In the genomic region with DNA sequence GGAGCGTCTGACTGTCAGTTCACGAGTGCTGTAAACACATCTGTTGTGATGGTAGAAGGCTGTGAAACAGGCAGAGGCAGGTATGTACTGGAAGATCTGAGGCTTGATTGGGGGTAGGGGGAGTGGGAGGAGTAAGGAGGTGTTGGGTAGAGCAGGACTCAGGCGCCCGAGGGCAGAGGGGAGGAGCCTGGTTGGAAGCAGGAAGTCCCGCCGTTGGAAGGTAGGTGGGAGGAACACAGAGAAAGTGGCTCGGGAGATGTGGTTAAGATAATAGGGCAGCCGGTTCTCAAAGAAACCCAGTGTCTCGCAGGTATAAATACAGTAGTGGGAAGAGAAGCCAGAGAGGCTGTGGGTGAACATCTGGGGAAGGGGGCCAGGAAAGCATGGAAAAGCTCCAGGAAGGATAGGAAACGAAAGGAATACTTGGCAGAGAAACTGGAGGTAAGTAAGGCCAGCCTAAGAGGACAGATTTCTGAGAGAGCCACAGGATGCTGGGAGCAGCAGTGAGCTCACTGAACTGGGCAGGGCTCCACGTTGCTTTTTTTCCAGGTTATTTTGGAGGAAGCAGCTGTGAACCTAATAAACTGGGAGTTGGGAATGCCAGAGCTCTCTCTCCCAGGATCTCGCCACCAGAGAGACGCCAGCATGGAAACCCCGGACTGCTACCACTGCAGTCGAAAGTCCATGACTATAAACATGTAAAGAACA, we compare ENCODE assay signal across 8 mouse cellular contexts. TPM values are rescaled to one million over a fixed set of nuclear protein-coding genes. Genes with fewer than 3 reads are reported as not detected.
DNase-seq lines count a peak whose midpoint lies in the region; ATAC-seq and TF ChIP-seq lines count a peak whose summit lies in the region.

No protein-coding gene starts in this region.

- no peaks in the 10 kb centered on the region for H3K36me3 ChIP-seq in embryonic facial prominence, embryonic 12.5 days
- H3K36me3 ChIP-seq in heart, embryonic 16.5 days (ENCODE audit: control insufficient read depth, insufficient read depth) = no peaks in the 10 kb centered on the region
- H3K36me3 ChIP-seq in megakaryocyte, embryonic 14.5 days (replicated peaks; ENCODE audit: low read length) = no peaks in the 10 kb centered on the region
- no peaks in the 10 kb centered on the region for H3K36me3 ChIP-seq in thymus, adult 2 months (ENCODE audit: control insufficient read depth, insufficient read depth, low read length)

- TF ChIP-seq CTCF in thymus, adult 2 months (IDR thresholded peaks at IDR 0.05; ENCODE audit: borderline replicate concordance, control insufficient read depth, extremely low read depth, insufficient read depth, low read length, poor library complexity) = no peak

- H3K4me3 ChIP-seq in embryonic facial prominence, embryonic 12.5 days = peak overlapping the region; percentile 19; the same call in 1 of the 2 replicates
- peak overlapping the region; percentile 43 for H3K4me3 ChIP-seq in heart, embryonic 16.5 days (ENCODE audit: low read length)
- peak overlapping the region; percentile 64 for H3K4me3 ChIP-seq in megakaryocyte, embryonic 14.5 days (replicated peaks)
- H3K4me3 ChIP-seq in thymus, adult 2 months (ENCODE audit: control insufficient read depth, insufficient read depth, low read length) = no peak overlapping the region

- DNase-seq in spleen, postnatal 36 days (ENCODE audit: low spot score in 2 of 2) = peak; percentile 2 to 6
- no peak for DNase-seq in spleen, adult 18-20 months
- peak; percentile 75 for DNase-seq in kidney, postnatal 10 days
- DNase-seq in thymus, adult 2 months = peak; percentile 71
- no peak for DNase-seq in layer of hippocampus, adult 8-10 months (ENCODE audit: low spot score in 2 of 2)

- ATAC-seq in embryonic facial prominence, embryonic 12.5 days (ENCODE audit: insufficient number of reproducible peaks, insufficient read depth, low FRiP score, low TSS enrichment) = peak; percentile 30; the same call in 1 of the 2 replicates
- peak; percentile 26; the same call in 1 of the 2 replicates for ATAC-seq in heart, embryonic 16.5 days (replicated peaks; ENCODE audit: extremely low read depth, insufficient read depth, low FRiP score)

- H3K9me3 ChIP-seq in embryonic facial prominence, embryonic 12.5 days = no peaks in the 10 kb centered on the region
- no peaks in the 10 kb centered on the region for H3K9me3 ChIP-seq in heart, embryonic 16.5 days (replicated peaks; ENCODE audit: control insufficient read depth, low read length)
- H3K9me3 ChIP-seq in megakaryocyte, embryonic 14.5 days = no peaks in the 10 kb centered on the region

- H3K27ac ChIP-seq in embryonic facial prominence, embryonic 12.5 days = peak overlapping the region; percentile 36; the same call in 1 of the 2 replicates
- H3K27ac ChIP-seq in heart, embryonic 16.5 days (ENCODE audit: low read length) = no peak overlapping the region; the same call in 1 of the 2 replicates
- H3K27ac ChIP-seq in thymus, adult 2 months (ENCODE audit: control insufficient read depth, insufficient read depth, low read length) = no peak overlapping the region

- TF ChIP-seq POLR2A in thymus, adult 2 months (IDR thresholded peaks at IDR 0.05; ENCODE audit: control insufficient read depth, extremely low read depth, insufficient read depth, low read length, poor library complexity) = no peak

- peak overlapping the region; percentile 30; the same call in 1 of the 2 replicates for H3K9ac ChIP-seq in embryonic facial prominence, embryonic 12.5 days
- no peak overlapping the region for H3K9ac ChIP-seq in heart, embryonic 16.5 days (ENCODE audit: low read length)

- peak overlapping the region; percentile 32 for H3K4me2 ChIP-seq in embryonic facial prominence, embryonic 12.5 days (replicated peaks)
- H3K4me2 ChIP-seq in heart, embryonic 16.5 days (ENCODE audit: low read depth, low read length) = peak overlapping the region; percentile 58

- no peaks in the 10 kb centered on the region for H3K27me3 ChIP-seq in embryonic facial prominence, embryonic 12.5 days
- no peaks in the 10 kb centered on the region for H3K27me3 ChIP-seq in heart, embryonic 16.5 days (ENCODE audit: control insufficient read depth, insufficient read depth, low read length)
- peaks cover 35% of the 10 kb centered on the region for H3K27me3 ChIP-seq in megakaryocyte, embryonic 14.5 days (replicated peaks)
- H3K27me3 ChIP-seq in thymus, adult 2 months (ENCODE audit: control insufficient read depth, insufficient read depth, low read length) = no peaks in the 10 kb centered on the region

- WGBS in embryonic facial prominence, embryonic 12.5 days = 21% methylated on average over 15 of the region's 15 CpGs
- WGBS in heart, embryonic 16.5 days = 16% methylated on average over 15 of the region's 15 CpGs
- WGBS in thymus, adult 2 months = 23% methylated on average over 15 of the region's 15 CpGs

- H3K4me1 ChIP-seq in embryonic facial prominence, embryonic 12.5 days = peaks cover 47% of the 10 kb centered on the region
- peaks cover 43% of the 10 kb centered on the region for H3K4me1 ChIP-seq in heart, embryonic 16.5 days (ENCODE audit: control insufficient read depth, insufficient read depth, low read length)
- peaks cover 26% of the 10 kb centered on the region for H3K4me1 ChIP-seq in megakaryocyte, embryonic 14.5 days
- H3K4me1 ChIP-seq in thymus, adult 2 months (replicated peaks; ENCODE audit: control insufficient read depth, insufficient read depth, low read length) = peaks cover 19% of the 10 kb centered on the region

RNA-seq across cellular contexts. Expression of gene 1700025G04Rik, which starts 5.1 kb away (rescaled TPM):
- 34.7 and 37.6 TPM in 2 replicates for polyA plus RNA-seq in embryonic facial prominence, embryonic 12.5 days (2016; fragmentation: Nextera tagmentation; extraction: Ambion mirVana)
- 25.8 and 28.0 TPM in 2 replicates for polyA plus RNA-seq in heart, embryonic 16.5 days (2015; fragmentation: Nextera tagmentation; extraction: Ambion mirVana)
- polyA plus RNA-seq in megakaryocyte, embryonic 14.5 days (2012; ENCODE audit: insufficient read depth, low replicate concordance) = 0.16 and 1.1 TPM in 2 replicates
- polyA plus RNA-seq in thymus, adult 2 months (2012; rRNA removed) = 4.1 and 5.0 TPM in 2 replicates
- 10 to 100 TPM; 60.3 to 79.3 (median 67.0) TPM for total RNA-seq in layer of hippocampus, adult 8-10 months (2022)

Comparison
In these comparisons a context has a peak if more than half of its experiments do, and no peak if none do; other contexts are left out.
1. DNase-seq: peak in spleen, postnatal 36 days (2 of 2), kidney, postnatal 10 days (single experiment) and thymus, adult 2 months (single experiment); none in spleen, adult 18-20 months (0 of 2) and layer of hippocampus, adult 8-10 months (0 of 2).